Mouse (Mus musculus): ENCODE data around the gene Cers4. TPM values are rescaled to one million over a fixed set of nuclear protein-coding genes. Genes with fewer than 3 reads are reported as not detected.

Cers4 gene
- total RNA-seq (2023) = 1 to 10 TPM; 3.0 to 3.7 TPM

GRCm38 (mm10) chr8:4492851-4493685 is at the start of gene Cers4:
Cers4 (plus strand) TSS chr8:4493026.

Other genes starting within 250 kb of the Cers4 start
- 1 to 10 TPM; 8.2 to 9.2 TPM for gene Tgfbr3l, start 244.8 kb upstream of the Cers4 start, total RNA-seq (2023)
- gene Snapc2, start 239.9 kb upstream of the Cers4 start, total RNA-seq (2023) = 10 to 100 TPM; 12.1 to 13.5 TPM
- 1 to 10 TPM in 1 of 2 experiments, under 1 TPM in 1; 0.44 to 1.1 TPM for gene Ctxn1, start 233.8 kb upstream of the Cers4 start, total RNA-seq (2023)
- 10 to 100 TPM; 29.9 to 38.5 TPM for gene Timm44, start 217.1 kb upstream of the Cers4 start, total RNA-seq (2023)
- 10 to 100 TPM; 10.8 to 12.3 TPM for gene Ccl25, start 167.8 kb upstream of the Cers4 start, total RNA-seq (2023)
- 10 to 100 TPM; 72.0 to 78.3 TPM for gene Elavl1, start 167.6 kb upstream of the Cers4 start, total RNA-seq (2023)
- gene Zfp958, start 120.1 kb downstream of the Cers4 start, total RNA-seq (2023) = 1 to 10 TPM; 7.3 to 9.1 TPM

All from neutrophil, adult 83 days (primary cell).